Mouse (Mus musculus) MN1 (cell line): Measurements from ENCODE around the gene Olfr70.

ENCODE experiments used
- DNase-seq: peaks from one replicate; pipeline ENCODE4 v3.0.0-alpha.2; 2016; ENCODE audit warnings: low spot score

Olfr70 gene

GRCm38 (mm10) chr4:43655656-43656338, 44.8 kb downstream of the Olfr70 start:
- DNase-seq, result no peak

GRCm38 (mm10) chr4:43653161-43654015, 47.2 kb downstream of the Olfr70 start, which contains the start of gene Spag8:
Spag8 (minus strand) TSS chr4:43653594.
- DNase-seq, result no peak

GRCm38 (mm10) chr4:43652726-43653125, 47.9 kb downstream of the Olfr70 start:
- DNase-seq, result no peak

- no peak for DNase-seq
Measured at GRCm38 (mm10) chr4:43649783-43650182, 50.8 kb downstream of the Olfr70 start.
